Mouse (Mus musculus) lung, postnatal 14 days (tissue): Measurements from ENCODE around the gene 4933406M09Rik.

Source experiments
- DNase-seq: peaks from one replicate; pipeline ENCODE4 v3.0.0; 2021

Gene 4933406M09Rik

GRCm38 (mm10) chr1:134385666-134386065 is at the start of gene 4933406M09Rik:
4933406M09Rik (plus strand) TSS chr1:134385940.
- DNase-seq: no peak

GRCm38 (mm10) chr1:134336958-134337710 is 48.6 kb upstream of the 4933406M09Rik start:
- no peak for DNase-seq

DNA sequence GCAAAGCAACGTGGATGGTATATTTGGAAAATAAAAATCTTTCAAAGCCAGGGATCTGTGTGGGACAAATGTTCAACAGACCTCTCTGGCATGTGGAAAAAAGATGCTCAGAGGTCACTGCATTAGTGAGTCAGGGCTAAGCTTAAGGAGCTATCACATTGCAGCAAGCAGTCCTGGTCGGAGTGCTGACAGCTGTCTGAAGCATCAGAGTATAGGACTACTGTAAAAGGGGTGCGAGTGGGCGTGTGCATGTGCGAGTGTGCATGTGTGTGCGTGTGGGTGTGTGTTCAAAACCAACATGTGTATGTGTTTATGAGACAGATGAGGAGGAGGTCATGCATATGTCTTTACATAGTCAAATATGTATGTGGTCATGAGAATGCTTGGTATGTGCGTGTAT is 46.6 kb upstream of the 4933406M09Rik start:
- no peak for DNase-seq

DNA sequence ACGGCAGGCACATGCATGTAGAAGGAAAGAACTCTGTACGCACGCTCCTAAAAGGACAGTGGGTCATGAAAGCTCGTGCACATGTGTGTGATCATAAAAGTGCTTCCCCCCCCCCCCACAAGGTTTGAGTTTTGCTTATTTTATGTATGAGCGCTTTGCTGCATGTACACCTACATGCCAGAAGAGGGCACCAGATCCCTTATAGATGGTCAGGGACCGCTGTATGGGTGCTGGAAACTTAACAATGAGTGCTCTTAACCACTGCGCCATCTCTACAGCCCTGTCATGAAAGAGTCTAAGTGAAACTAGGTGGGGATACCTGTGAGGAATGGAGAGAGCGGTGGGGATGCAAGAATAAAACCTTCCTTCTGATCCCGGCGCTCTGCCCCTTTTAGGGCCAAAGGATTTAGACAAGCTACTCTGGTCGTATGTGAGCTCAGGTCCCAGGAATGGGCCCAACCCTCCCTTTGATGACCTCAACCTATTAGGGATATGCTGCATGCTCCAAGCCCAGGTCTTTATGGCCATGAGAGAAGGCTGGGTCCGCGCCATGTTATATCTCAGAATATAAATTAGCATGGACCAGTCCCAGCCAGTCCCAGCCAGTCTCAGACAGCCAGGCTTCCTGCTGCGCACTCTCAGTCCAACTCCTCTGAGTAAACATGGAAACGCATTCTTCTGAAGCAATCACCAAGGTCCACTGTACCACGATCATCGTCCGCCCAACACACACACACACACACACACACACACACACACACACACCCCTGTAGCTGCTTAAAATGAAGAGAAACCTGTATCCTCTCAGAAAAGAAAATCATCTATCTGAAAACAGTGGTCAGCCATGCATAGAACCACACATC is 45.8 kb upstream of the 4933406M09Rik start:
- DNase-seq: no peak

DNA sequence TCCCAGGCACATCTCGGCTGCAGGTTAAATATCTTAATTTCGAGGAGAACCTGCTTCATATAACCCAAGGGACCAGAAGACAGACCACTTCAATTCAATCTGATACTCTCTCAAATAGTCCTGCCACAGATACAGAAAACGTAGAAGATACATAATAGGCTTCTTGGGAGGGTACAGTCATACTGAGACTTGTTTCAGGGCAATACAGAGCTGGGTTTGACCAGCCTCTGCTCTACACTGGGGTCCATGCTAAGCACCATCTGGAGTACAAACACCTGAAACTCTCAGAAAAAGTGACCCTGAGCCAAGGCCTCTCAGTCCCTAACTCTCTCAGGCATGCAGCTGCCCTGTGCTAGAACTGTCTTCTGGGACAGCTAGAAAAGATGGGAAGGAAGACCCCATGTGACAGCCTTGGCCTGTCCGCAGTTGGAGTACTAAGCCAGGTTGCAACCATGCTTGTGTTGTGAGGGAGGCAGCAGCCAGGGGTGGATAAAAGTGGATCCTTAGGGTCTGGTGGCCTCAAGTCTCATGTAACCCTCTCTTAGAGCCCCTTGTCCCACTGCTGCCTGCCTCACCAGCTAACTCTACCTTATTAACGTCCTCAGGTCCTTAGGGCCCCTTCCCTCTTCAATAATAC is 44.0 kb upstream of the 4933406M09Rik start:
- DNase-seq: no peak

GRCm38 (mm10) chr1:134342278-134342664 is 43.5 kb upstream of the 4933406M09Rik start:
- no peak for DNase-seq

- DNase-seq: no peak
Observed at GRCm38 (mm10) chr1:134342781-134343310, 42.9 kb upstream of the 4933406M09Rik start.

- no peak for DNase-seq
Observed at GRCm38 (mm10) chr1:134343567-134343966, 42.2 kb upstream of the 4933406M09Rik start.

DNA sequence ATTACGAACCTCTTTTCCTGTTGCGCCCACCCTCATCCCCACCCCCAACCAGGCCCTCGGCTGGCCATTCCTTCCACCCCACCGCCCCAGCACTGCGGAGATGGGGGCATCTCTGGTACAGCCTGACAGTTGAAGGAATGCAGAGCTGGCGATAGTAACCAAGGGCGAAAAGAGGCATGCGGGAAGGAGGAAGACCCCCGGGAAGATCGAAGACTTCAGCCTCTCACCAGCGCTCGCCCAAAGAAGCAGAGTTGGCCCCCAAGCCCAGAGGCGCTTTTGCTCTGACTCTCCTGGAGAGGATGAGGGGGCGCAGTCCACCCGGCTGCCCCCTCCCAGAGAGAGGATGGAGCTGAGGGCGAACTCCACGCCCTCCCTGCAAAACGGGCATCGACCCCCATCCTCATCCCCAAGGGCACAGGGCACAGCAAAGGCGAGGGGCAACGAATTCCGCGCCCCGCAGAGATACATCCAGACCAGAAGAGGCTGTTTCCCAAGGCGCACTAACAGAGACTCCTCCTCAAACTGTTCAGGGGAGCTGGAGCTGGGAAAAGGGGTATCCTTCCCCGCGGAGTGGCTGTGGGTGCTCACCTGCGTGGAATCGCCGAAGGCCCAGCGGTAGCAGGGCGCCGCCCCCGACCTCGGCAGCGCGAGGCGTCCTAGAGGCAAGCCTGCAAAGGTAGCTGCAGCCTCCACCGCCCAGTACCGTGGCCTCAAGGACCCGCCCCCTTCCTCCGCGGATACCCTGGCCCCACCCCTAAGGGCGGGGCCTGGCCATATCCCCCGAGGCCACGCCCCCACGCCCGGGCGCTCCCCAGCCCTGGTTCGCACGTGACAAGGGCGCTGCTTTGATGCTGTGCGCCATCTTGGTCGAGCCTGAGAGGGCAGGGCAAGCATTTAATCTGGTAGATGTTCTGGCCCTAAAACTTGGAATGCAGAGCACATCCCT is 41.5 kb upstream of the 4933406M09Rik start:
- DNase-seq: peak; percentile 71

GRCm38 (mm10) chr1:134345075-134345474 is 40.7 kb upstream of the 4933406M09Rik start:
- DNase-seq: no peak

- DNase-seq: no peak
Observed at GRCm38 (mm10) chr1:134347791-134348190, 37.9 kb upstream of the 4933406M09Rik start.

DNA sequence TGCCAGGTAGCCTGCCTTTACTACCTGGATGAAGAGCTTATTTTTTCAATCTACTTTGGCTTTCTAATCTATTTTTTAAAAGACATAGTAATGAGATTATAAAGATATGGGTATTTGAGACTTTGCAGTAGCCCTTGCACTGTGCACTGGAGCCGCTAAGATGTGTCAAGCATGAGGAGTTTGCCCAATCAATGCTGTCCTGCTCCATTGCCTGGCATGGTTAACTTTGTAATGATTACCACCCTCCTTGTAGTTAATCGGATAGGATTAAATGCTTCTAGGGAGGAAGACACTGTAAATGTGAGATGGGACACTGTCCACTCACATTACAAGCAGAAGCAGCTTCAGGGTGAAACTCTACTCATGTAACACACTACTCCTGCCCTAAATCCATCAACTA is 32.4 kb upstream of the 4933406M09Rik start:
- no peak for DNase-seq

DNA sequence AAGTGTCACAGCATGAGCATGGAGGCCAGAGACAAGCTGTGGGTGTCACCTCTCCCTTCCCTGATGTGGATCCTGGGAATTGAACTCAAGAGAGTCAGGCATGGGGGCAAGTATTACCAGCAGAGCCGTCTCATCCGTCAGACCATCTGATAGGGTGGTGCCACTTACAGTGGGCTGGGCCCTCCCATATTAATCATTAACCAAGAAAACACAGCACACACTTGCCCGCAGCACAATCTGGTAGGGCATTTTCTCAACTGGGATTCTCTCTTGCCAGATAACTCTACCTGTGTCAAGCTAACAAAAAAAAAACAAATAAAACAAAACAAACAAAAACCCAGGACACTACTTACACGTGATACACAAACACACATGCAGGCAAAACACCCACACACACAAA is 28.3 kb upstream of the 4933406M09Rik start:
- DNase-seq: no peak

DNA sequence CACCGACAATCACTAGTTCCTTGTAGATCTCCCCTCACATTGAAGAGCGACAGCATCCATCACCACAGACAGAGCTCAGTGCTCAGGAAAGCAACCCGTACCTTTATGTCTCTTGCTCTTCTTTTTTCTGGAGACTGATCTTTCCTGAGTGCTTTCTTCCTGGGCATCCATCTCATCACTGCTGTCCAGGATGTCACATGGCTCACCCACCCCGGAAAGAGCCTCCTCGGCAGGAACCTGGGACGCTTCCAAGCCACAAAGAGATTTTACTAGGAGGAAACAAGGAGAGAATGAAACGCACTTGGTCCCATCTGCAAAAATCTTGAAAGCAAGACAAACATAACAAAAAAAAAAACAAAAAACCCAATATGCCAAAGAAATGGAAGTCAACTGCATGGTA is 25.1 kb upstream of the 4933406M09Rik start:
- DNase-seq: no peak

DNA sequence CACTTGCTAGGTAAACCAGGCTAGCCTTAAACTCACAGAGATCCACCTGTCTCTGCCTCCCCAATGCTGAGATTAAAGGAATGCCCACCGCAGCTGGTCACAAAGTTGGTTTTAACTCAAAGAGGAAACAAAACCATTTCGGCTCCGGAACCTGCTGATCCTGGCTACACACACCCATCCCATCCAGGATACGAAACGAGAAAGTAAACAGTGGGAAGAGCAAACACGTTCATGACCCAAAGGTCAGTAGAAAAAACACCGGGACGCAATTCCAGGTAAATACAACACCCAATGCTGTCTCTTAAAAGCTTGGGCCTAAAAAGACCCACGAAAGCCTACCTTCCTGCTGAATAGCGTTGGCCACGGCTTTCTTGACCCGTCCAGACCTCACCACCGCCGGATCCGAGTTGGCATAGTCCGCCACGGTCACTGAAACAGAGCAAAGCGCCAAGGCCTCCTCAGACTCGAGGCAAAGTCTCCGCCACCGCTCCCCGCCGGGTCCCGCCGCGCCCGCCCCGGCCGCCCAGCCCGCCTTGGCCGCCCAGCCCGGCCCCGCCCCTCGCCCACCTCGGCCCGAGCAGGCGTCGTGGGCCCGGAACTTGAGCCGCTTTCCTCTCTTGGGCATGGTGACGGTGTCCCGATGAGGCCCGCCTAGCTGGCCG is 24.4 kb upstream of the 4933406M09Rik start:
- DNase-seq: no peak

- DNase-seq: peak; percentile 97
Observed at GRCm38 (mm10) chr1:134361857-134362212, 23.9 kb upstream of the 4933406M09Rik start, which contains the start of gene Tmem183a. Tmem183a (minus strand) TSS chr1:134361979.

DNA sequence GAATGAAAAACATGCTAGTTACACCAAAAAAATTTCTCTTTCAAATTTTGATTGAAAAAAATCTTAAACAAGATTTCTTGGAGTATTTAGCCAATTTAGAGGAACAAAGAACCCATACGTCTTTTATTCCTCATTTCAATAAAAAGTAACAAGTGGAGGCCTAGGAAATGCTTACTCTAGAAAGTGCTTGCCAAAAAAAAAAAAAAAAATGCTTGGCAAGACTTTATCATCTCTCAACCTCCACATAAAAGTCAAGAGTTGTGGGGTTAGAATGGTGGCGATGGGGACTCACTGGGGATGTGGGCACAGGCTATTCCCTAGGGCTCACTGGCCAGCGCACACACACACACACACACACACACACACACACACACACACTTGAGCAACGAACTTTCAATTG is 22.5 kb upstream of the 4933406M09Rik start:
- no peak for DNase-seq

DNA sequence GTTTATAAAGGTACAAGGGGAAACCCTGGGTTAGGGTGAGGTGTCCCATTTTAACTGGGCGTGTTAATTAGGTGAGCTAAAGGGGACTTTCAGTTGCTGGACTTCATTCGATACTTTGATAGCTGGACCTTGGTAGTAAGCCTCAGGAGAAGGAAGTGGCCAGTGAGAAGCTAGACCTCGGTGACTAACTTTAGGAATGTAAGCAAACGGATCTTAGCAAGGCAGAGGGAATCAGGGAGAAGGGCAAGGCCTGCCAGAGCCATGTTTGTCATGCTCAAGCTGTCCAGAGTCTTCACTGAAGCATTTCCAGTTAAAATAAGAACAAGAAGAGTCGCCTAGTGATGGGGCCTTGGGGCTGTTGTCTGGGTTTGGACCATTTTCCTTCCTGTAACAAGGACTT is 20.2 kb upstream of the 4933406M09Rik start:
- DNase-seq: no peak

DNA sequence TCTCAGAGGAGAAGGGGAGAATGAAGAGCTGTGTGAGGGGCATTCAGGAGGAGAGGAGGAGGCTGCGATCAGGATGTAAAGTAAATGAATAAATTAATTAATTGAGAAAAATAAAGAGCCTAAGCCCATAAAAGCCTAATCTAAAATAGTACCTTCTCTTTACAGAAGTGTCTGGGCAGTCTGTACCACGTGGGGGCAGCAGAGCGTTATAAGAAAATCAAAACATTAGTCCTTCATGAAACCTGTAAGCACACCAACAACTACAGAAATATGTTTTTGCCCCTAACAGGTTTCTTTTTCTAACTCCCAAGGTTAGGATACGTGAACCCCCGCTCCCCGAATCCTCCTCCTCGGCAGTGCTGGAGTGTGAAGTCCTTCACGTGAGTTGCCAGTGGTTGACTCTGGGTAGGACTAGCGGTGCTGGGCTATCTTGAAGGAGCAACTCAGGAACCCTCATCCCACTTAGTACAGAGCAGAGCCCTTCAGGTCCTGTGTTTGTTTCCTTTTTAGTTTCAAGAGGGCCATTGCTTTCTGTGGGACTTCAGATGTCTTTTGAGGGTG is 16.9 kb upstream of the 4933406M09Rik start:
- peak; percentile 82 for DNase-seq

DNA sequence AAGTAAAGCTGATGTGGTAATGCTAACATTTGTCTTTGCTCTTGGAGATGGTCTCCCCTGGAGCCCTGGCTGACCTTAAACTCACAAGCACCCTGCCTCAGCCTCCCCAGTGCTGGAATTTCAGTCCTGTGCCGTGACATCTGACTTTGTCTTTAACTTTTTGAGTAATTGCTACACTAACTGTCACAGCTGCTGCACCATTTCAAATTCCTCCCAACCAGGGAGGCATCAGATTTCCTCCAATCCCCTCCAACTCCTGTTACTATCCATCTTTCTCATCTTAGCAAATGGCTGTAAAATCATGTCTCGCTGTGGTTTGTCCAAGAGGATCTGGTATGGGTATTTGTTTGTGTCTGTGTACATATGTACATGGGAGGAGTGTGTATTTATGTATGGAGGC is 11.6 kb upstream of the 4933406M09Rik start:
- DNase-seq: no peak

- DNase-seq: no peak
Observed at GRCm38 (mm10) chr1:134381051-134381450, 4.7 kb upstream of the 4933406M09Rik start.
